Mouse (Mus musculus) splenic B cell, adult 2 months (primary cell): Measurements from ENCODE around the gene Zscan5b.
"Not testable (repeated sequence)": the region's sequence is repeated elsewhere in the genome, so short reads cannot be mapped to it uniquely, and the experiment has no call there.

Experiments
- DNase-seq: peaks from one replicate; pipeline ENCODE4 v3.0.0-alpha.2; 2011; ENCODE audit warnings: low read depth, low spot score
- H3K27me3 ChIP-seq: 2 replicates; pipeline ENCODE4 v1.6.1; 2012; ENCODE audit warnings: mild to moderate bottlenecking, low read length, moderate library complexity, mixed read lengths; ENCODE audit not compliant: control insufficient read depth, poor library complexity, insufficient read depth, severe bottlenecking
- H3K36me3 ChIP-seq: 2 replicates; pipeline ENCODE4 v1.6.1; 2012; ENCODE audit warnings: mild to moderate bottlenecking, low read length, moderate library complexity, mixed read lengths; ENCODE audit not compliant: control insufficient read depth, poor library complexity, insufficient read depth, severe bottlenecking

The Zscan5b gene

DNA sequence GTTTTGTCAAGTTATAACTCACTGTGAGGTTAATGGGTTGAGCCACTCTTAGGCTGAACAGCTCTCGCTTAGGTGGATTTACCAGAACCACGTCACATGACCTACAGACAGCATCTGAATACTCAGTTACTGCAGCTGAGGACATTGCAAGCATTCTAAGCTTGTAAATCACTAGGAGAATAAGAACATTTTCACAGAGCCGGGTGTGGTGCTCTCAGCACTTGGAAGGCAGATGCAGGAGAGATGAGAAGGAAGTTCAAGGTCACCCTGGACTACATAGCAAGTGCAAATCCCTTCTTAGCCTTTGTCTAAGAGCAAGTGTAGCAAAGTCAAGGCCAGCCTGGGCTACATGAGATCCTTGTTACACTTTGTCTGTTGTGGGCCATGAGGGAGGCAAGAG is 17.9 kb upstream of the Zscan5b start:
- no peaks in the 10 kb centered on the region for H3K36me3 ChIP-seq
- H3K27me3 ChIP-seq: no peaks in the 10 kb centered on the region
- no peak for DNase-seq

DNA sequence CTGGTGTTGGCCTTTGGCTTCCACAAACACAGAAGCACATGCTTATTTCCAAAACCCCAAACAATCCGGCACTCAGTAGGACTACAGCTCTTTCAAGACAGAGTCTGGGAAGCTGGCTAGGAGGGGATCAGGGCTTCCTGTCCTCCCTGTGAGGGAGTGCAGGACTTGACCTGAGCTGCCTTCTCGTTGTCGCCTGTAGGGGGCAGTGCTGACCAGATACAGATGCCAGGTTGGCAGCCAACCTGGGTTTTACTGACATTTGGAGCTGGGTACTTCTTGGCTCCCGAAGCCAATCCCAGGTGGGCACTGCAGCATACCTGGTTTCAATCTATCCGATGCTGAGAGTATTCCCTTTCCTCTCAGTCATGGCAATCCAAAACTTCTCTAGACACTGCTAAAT is 8.9 kb upstream of the Zscan5b start:
- DNase-seq: peak; percentile 35
- no peaks in the 10 kb centered on the region for H3K27me3 ChIP-seq
- no peaks in the 10 kb centered on the region for H3K36me3 ChIP-seq

- H3K36me3 ChIP-seq, DNase-seq, H3K27me3 ChIP-seq: not testable (repeated sequence)
These were observed 7.4 kb upstream of the Zscan5b start for GRCm38 (mm10) chr7:6214691-6215090.

GRCm38 (mm10) chr7:6220147-6220546 is 1.9 kb upstream of the Zscan5b start:
- no peaks in the 10 kb centered on the region for H3K36me3 ChIP-seq
- H3K27me3 ChIP-seq: no peaks in the 10 kb centered on the region
- no peak for DNase-seq

DNA sequence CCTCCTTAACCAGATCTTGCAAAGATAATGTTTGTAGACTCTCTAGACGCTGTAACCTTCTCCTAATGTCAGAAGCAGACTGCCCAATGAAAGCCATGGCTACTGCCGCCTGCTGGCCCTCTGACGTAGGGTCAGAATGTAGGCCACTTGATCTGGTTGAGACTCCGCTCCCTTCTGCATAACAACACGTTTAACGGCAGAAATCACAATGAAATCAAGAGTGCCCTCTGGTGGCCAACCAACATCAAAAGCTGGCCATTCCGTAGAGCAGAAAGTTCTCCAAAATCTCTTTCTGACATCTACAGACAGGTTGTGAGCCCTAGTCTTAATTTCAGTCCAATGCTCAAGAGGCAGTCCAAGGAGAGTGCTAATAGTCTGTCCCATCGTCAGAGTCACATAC is 6.4 kb downstream of the Zscan5b start:
- H3K36me3 ChIP-seq, DNase-seq, H3K27me3 ChIP-seq: not testable (repeated sequence)

DNA sequence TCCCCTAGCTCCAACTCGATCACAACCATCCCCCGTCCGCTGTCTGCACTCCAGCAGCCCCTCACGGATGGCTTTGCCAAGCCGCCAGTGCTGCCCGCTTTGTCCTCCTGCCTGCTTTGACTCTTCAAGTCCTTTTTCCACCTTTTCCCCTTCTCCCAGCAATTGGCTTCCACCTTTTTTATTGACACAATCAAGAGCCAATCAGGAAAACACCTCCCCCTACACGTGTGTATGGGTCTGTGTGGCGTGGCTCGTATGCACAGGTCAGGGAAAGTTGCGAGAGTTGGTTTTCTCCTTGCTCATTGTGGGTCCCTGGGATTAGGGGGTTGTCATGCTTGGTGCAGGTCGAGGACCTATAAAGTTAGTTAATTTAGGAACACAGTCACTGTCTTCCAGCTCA is 17.7 kb downstream of the Zscan5b start:
- Histone ChIP-seq H3K36me3 (no peaks in the 10 kb centered on the region), H3K27me3 (no peaks in the 10 kb centered on the region)
- no peak for DNase-seq

DNA sequence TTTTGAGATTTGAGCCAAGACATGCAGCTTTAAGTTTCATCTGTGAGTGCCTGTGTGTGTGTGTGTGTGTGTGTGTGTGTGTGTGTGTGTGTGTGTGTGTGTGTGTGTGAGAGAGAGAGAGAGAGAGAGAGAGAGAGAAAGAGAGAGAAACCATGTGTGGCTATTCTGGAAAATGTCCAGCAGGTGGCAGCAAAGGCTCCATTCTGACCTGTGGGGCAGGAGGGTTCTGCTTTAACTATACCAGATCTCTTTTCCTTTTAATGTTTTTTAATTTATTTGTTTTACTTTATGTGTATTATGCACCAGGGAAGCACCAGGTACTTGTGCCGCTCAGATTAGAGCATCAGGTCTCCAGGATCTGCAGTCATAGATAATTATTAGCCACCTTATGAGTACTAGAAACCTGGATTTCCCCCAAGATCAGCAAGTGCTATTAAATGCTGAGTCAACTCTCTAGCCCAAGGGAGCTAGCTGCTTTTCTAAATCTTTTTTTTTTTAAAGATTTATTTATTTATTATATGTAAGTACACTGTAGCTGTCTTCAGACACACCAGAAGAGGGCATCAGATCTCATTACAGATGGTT is 18.9 kb downstream of the Zscan5b start:
- H3K36me3 ChIP-seq, H3K27me3 ChIP-seq: not testable (repeated sequence)
- DNase-seq: peak; percentile 76

DNA sequence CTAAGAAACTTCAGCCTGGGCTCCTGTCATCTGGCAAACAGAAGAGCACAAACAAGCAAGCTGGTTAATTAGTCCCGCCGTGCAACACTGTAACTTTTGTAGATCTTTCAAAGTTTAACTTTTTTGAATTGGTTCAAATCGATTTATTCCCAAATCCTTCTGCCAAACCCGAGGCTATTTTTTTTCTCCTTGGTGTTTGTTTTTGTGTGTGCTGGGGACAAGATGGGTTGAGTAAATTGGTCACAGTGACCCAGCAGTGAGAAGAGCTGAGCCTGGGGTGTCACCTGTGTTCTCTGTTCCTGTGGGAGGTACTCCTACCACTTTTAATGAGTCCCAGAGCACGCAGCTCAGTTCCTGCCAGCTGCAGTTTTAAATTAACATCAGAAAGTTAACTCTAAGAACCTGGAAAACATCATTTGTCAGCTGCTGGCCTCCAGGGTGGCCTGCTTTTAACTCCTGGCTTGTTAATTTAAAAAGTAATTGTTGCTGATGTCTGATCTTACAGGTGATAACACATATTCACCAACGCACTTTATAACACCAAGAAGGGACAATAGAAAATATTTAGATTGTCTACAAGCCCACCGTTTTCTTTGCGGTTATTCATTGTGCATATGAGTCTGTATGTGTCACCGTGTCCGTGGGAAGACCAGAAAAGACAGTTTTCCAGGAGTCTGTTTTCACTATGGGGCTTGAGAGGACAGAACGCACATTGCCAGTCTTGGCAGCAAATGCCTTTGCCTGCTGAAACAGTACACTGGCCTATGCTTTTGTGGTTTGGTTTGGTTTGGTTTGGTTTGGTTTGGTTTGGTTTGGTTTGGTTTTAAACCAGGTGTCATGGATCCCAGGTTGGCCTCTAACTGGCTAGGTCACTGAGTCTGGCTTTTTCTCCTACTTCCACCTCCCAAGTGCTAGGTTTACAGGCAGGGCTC is 22.5 kb downstream of the Zscan5b start:
- Histone ChIP-seq H3K27me3 (no peaks in the 10 kb centered on the region), H3K36me3 (no peaks in the 10 kb centered on the region)
- no peak for DNase-seq

GRCm38 (mm10) chr7:6252410-6252809 is 30.3 kb downstream of the Zscan5b start, which contains the start of gene Epp13:
TSS of gene Epp13 (plus strand) at chr7:6252710.
- Histone ChIP-seq H3K27me3 (no peaks in the 10 kb centered on the region), H3K36me3 (no peaks in the 10 kb centered on the region)
- DNase-seq: no peak

DNA sequence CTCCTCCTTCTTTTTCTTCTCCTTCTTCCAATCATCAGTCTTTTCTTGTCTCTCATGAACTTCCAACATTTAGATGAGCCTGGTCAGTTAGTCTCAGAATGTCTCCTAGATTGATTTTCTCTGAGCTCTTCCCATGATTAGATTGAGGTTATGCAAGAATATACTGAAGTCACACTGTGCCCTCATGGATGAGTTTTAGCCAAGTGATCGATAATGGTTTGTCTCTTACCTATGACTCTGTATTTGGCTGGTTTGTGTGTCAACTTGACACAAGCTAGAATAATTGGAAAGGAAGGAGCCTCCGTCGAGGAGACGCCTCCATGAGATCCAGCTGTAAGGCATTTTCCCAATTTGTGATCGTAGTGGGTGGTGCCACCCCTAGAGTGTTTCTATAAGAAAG is 32.4 kb downstream of the Zscan5b start:
- H3K36me3 ChIP-seq: no peaks in the 10 kb centered on the region
- no peak for DNase-seq
- no peaks in the 10 kb centered on the region for H3K27me3 ChIP-seq

DNA sequence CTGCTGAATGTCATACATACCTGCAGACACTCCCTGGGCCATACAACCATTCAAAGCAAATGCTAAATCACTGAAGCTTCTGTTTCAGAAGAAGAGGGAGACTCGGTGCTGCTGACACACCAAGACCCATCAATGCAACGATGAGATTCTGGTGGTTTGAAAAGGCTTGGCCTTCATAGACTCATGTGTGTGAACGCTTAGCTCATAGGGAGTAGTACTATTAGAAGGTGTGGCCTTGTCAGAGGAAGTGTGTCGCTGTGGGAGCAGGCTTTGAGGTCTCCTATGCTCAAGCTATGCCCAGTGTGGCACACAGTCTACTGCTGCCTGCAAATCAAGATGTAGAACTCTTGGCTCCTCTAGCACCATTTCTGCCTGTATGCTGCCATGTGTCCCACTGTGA is 35.3 kb downstream of the Zscan5b start:
- Histone ChIP-seq H3K27me3 (no peaks in the 10 kb centered on the region), H3K36me3 (no peaks in the 10 kb centered on the region)
- DNase-seq: no peak

GRCm38 (mm10) chr7:6258232-6259220 is 36.4 kb downstream of the Zscan5b start:
- no peaks in the 10 kb centered on the region for H3K36me3 ChIP-seq
- no peak for DNase-seq
- H3K27me3 ChIP-seq: no peaks in the 10 kb centered on the region

- not testable (repeated sequence) for H3K27me3 ChIP-seq, DNase-seq, H3K36me3 ChIP-seq
These were observed 37.9 kb downstream of the Zscan5b start for GRCm38 (mm10) chr7:6260004-6260403.

GRCm38 (mm10) chr7:6262120-6262519 is 40.0 kb downstream of the Zscan5b start:
- no peak for DNase-seq
- H3K27me3 ChIP-seq: no peaks in the 10 kb centered on the region
- no peaks in the 10 kb centered on the region for H3K36me3 ChIP-seq
